Mouse (Mus musculus) heart, postnatal 14 days (tissue): ENCODE data around the gene Lrp6. TPM values are rescaled to one million over a fixed set of nuclear protein-coding genes. Genes with fewer than 3 reads are reported as not detected.
A peak's percentile ranks its signal among the peaks of the same experiment; 100 is the strongest.

Experiments
- DNase-seq, 2 experiments: peaks; one replicate each; pipeline ENCODE4 v3.0.0; 2021 to 2022
- intact Hi-C: fragments of 180-260 bp; cut with DNase I; formaldehyde crosslinking; loops from one replicate; pipeline ENCODE4 v1.15.1; 2025
- total RNA-seq, 2 experiments: library from RNA; stranded (reverse); gene quantifications; 2 replicates each; pipeline ENCODE4 v1.2.3; 2021

Gene Lrp6
- total RNA-seq, 2 experiments from 2014 or later = 56.1 to 62.8 TPM

- intact Hi-C loops = no loop called here
- no peak for DNase-seq
These were observed 152.8 kb downstream of the Lrp6 start for GRCm38 (mm10) chr6:134413706-134414531.

GRCm38 (mm10) chr6:134407226-134407625 lies 159.5 kb downstream of the Lrp6 start:
- intact Hi-C loops = no loop called here
- DNase-seq = no peak

- intact Hi-C loops = loop anchor here (5.0 kb wide), 1 partner anchor 501 kb away; no protein-coding TSS in a partner anchor
- DNase-seq = no peak
These were observed 163.1 kb downstream of the Lrp6 start for GRCm38 (mm10) chr6:134403684-134404070.

- intact Hi-C loops = loop anchor here (5.0 kb wide), 1 partner anchor 501 kb away; no protein-coding TSS in a partner anchor
- DNase-seq = peak; percentile 58 to 76
These were observed 163.7 kb downstream of the Lrp6 start for GRCm38 (mm10) chr6:134402914-134403683.

Other genes starting within 250 kb of the Lrp6 start
- not detected for gene Bcl2l14, start 170.6 kb downstream of the Lrp6 start, total RNA-seq
- 1 to 10 TPM; 5.5 to 7.4 TPM for gene Mansc1, start 65.5 kb upstream of the Lrp6 start, total RNA-seq
- 1 to 10 TPM; 9.1 to 9.9 TPM for gene Borcs5, start 72.5 kb upstream of the Lrp6 start, total RNA-seq
- 10 to 100 TPM; 22.6 to 22.7 TPM for gene Dusp16, start 225.7 kb upstream of the Lrp6 start, total RNA-seq